Comparison of ENCODE assay signal across 21 mouse cellular contexts in genomic region chr8:62575817-62576231, GRCm38 (mm10).
A peak's percentile ranks its signal among the peaks of the same experiment; 100 is the strongest.
DNase-seq lines count a peak whose midpoint lies in the region; ATAC-seq and TF ChIP-seq lines count a peak whose summit lies in the region.
"Had no signal": no experiment of that assay in that cellular context is flagged by ENCODE, and none has a peak within 500 bp of the region (broad histone marks: within the 10 kb centered on the region; RNA-seq: fewer than 3 reads in every experiment).

No protein-coding gene starts in this region.

- H3K36me3 ChIP-seq in liver, adult 2 months (ENCODE audit: control insufficient read depth, insufficient read depth, low read length): no peaks in the 10 kb centered on the region
- no peaks in the 10 kb centered on the region for H3K36me3 ChIP-seq in liver, embryonic 11.5 days (ENCODE audit: control insufficient read depth, insufficient read depth, low read length)
- no peaks in the 10 kb centered on the region for H3K36me3 ChIP-seq in forebrain, embryonic 13.5 days (ENCODE audit: poor library complexity, severe bottlenecking)
- H3K36me3 ChIP-seq in forebrain, postnatal 0 days (ENCODE audit: insufficient read depth): no peaks in the 10 kb centered on the region
- H3K36me3 ChIP-seq in midbrain, embryonic 16.5 days (ENCODE audit: control insufficient read depth, insufficient read depth, low read length): no peaks in the 10 kb centered on the region
- H3K36me3 ChIP-seq: heart, embryonic 10.5 days; limb, embryonic 15.5 days had no signal

- no peaks in the 10 kb centered on the region for H3K27me3 ChIP-seq in liver, adult 2 months (ENCODE audit: control insufficient read depth, insufficient read depth, low read length)
- H3K27me3 ChIP-seq in liver, embryonic 11.5 days (replicated peaks; ENCODE audit: control insufficient read depth, insufficient read depth, low read length): no peaks in the 10 kb centered on the region
- H3K27me3 ChIP-seq in forebrain, embryonic 13.5 days: no peaks in the 10 kb centered on the region
- no peaks in the 10 kb centered on the region for H3K27me3 ChIP-seq in forebrain, postnatal 0 days (ENCODE audit: insufficient read depth, low read length)
- no peaks in the 10 kb centered on the region for H3K27me3 ChIP-seq in midbrain, embryonic 16.5 days (ENCODE audit: control insufficient read depth, insufficient read depth, low read depth, low read length)
- H3K27me3 ChIP-seq: limb, embryonic 15.5 days; megakaryocyte, embryonic 14.5 days had no signal

- H3K79me2 ChIP-seq in liver, adult 2 months (ENCODE audit: control insufficient read depth, insufficient read depth, low read length): no peaks in the 10 kb centered on the region

- no peaks in the 10 kb centered on the region for H3K4me1 ChIP-seq in liver, adult 2 months (ENCODE audit: control insufficient read depth, insufficient read depth, low read length)
- no peaks in the 10 kb centered on the region for H3K4me1 ChIP-seq in liver, embryonic 11.5 days (replicated peaks; ENCODE audit: control insufficient read depth, insufficient read depth, low read length)
- 0 out of 2 replicates have a peak, but pooled peaks cover 7% of the 10 kb centered on the region for H3K4me1 ChIP-seq in forebrain, embryonic 13.5 days
- H3K4me1 ChIP-seq in forebrain, postnatal 0 days (ENCODE audit: insufficient read depth): no peaks in the 10 kb centered on the region
- H3K4me1 ChIP-seq in midbrain, embryonic 16.5 days (ENCODE audit: control insufficient read depth, insufficient read depth, low read length): no peaks in the 10 kb centered on the region
- H3K4me1 ChIP-seq: heart, embryonic 10.5 days; limb, embryonic 15.5 days; megakaryocyte, embryonic 14.5 days had no signal

- no peak for TF ChIP-seq CTCF in liver, adult 2 months (IDR thresholded peaks at IDR 0.05; ENCODE audit: low read depth, low read length)
- no peak for TF ChIP-seq CTCF in forebrain, postnatal 0 days (IDR thresholded peaks at IDR 0.05; ENCODE audit: low read depth)

- no peak overlapping the region for H3K4me3 ChIP-seq in liver, adult 2 months (ENCODE audit: insufficient read depth, low read depth, low read length)
- H3K4me3 ChIP-seq in liver, embryonic 11.5 days (ENCODE audit: low read depth, low read length): no peak overlapping the region
- no peak overlapping the region for H3K4me3 ChIP-seq in forebrain, embryonic 13.5 days
- H3K4me3 ChIP-seq in forebrain, postnatal 0 days (ENCODE audit: low read depth, low read length): no peak overlapping the region
- H3K4me3 ChIP-seq in midbrain, embryonic 16.5 days (ENCODE audit: low read depth, low read length): no peak overlapping the region
- H3K4me3 ChIP-seq: gastrocnemius, adult 2 months; heart, embryonic 10.5 days; limb, embryonic 15.5 days; megakaryocyte, embryonic 14.5 days; myocyte had no signal

- no peak for TF ChIP-seq POLR2A in liver, adult 2 months (IDR thresholded peaks at IDR 0.05; ENCODE audit: extremely low read depth, insufficient read depth, low read length)

- 65% methylated on average over 4 of the region's 4 CpGs for WGBS in liver, adult 2 months
- 76% methylated on average over 4 of the region's 4 CpGs for WGBS in liver, embryonic 11.5 days
- 36% methylated on average over 4 of the region's 4 CpGs for WGBS in forebrain, embryonic 13.5 days
- 18% methylated on average over 4 of the region's 4 CpGs for WGBS in forebrain, postnatal 0 days
- 31% methylated on average over 4 of the region's 4 CpGs for WGBS in midbrain, embryonic 16.5 days

- H3K9ac ChIP-seq in liver, adult 2 months (ENCODE audit: low read depth, low read length): no peak overlapping the region
- H3K9ac ChIP-seq in liver, embryonic 11.5 days (ENCODE audit: low read depth, low read length): no peak overlapping the region
- no peak overlapping the region for H3K9ac ChIP-seq in forebrain, embryonic 13.5 days
- H3K9ac ChIP-seq in forebrain, postnatal 0 days: no peak overlapping the region
- H3K9ac ChIP-seq in midbrain, embryonic 16.5 days (ENCODE audit: low read depth, low read length): no peak overlapping the region
- H3K9ac ChIP-seq: limb, embryonic 15.5 days; liver, postnatal 0 days had no signal

- no peaks in the 10 kb centered on the region for H3K9me3 ChIP-seq in liver, embryonic 11.5 days (ENCODE audit: control insufficient read depth, low read length)
- H3K9me3 ChIP-seq in forebrain, embryonic 13.5 days (replicated peaks): no peaks in the 10 kb centered on the region
- H3K9me3 ChIP-seq in forebrain, postnatal 0 days (ENCODE audit: low read length): no peaks in the 10 kb centered on the region
- H3K9me3 ChIP-seq in midbrain, embryonic 16.5 days (replicated peaks; ENCODE audit: control insufficient read depth, low read length, poor library complexity, severe bottlenecking): no peaks in the 10 kb centered on the region
- H3K9me3 ChIP-seq: heart, embryonic 10.5 days; limb, embryonic 15.5 days; megakaryocyte, embryonic 14.5 days had no signal

- no peak for ATAC-seq in liver, embryonic 11.5 days (replicated peaks; ENCODE audit: low FRiP score)
- ATAC-seq in forebrain, embryonic 13.5 days: peak; percentile 96
- ATAC-seq in forebrain, postnatal 0 days: peak; percentile 95
- peak; percentile 80 for ATAC-seq in midbrain, embryonic 16.5 days
- ATAC-seq: liver, postnatal 0 days; Patski had no signal

- no peak overlapping the region for H3K4me2 ChIP-seq in liver, embryonic 11.5 days
- no peak overlapping the region for H3K4me2 ChIP-seq in forebrain, embryonic 13.5 days
- H3K4me2 ChIP-seq in forebrain, postnatal 0 days (ENCODE audit: low read depth): no peak overlapping the region
- no peak overlapping the region for H3K4me2 ChIP-seq in midbrain, embryonic 16.5 days (ENCODE audit: low read length)
- H3K4me2 ChIP-seq: limb, embryonic 15.5 days had no signal

- H3K27ac ChIP-seq in liver, adult 2 months (replicated peaks; ENCODE audit: insufficient read depth, low read depth, low read length): no peak overlapping the region
- no peak overlapping the region for H3K27ac ChIP-seq in liver, embryonic 11.5 days (ENCODE audit: low read depth, low read length)
- no peak overlapping the region for H3K27ac ChIP-seq in forebrain, embryonic 13.5 days
- H3K27ac ChIP-seq in forebrain, postnatal 0 days (ENCODE audit: low read depth, low read length): no peak overlapping the region
- no peak overlapping the region for H3K27ac ChIP-seq in midbrain, embryonic 16.5 days (ENCODE audit: low read length)
- H3K27ac ChIP-seq: gastrocnemius, adult 2 months; heart, embryonic 10.5 days; kidney, postnatal 0 days; limb, embryonic 15.5 days had no signal

- peak; percentile 3 for DNase-seq in liver, adult 2 months (ENCODE audit: extremely low read depth, low read depth, low spot score)
- no peak for DNase-seq in liver, embryonic 11.5 days (ENCODE audit: low spot score)
- DNase-seq in forebrain, postnatal 0 days: peak; percentile 64
- no peak for DNase-seq in layer of hippocampus, postnatal 14 days (ENCODE audit: low spot score in 2 of 2)
- DNase-seq in layer of hippocampus, adult 9-10 months (ENCODE audit: low spot score): no peak
- DNase-seq: adrenal gland, adult 8-10 months; cerebellum, adult 9-11 months; embryo, embryonic 11 days; gastrocnemius, adult 2 months; kidney, adult 18-20 months; liver, postnatal 0 days; lung, postnatal 14 days; right cerebral cortex, postnatal 25 days had no signal

Comparison
In these comparisons a context has a peak if more than half of its experiments do, and no peak if none do; other contexts are left out.
1. DNase-seq: peak in liver, adult 2 months (single experiment) and forebrain, postnatal 0 days (single experiment); none in liver, embryonic 11.5 days (single experiment), layer of hippocampus, postnatal 14 days (0 of 2) and layer of hippocampus, adult 9-10 months (single experiment).